Mouse (Mus musculus) E14TG2a.4 (cell line): ENCODE data around the gene Actrt2.

ENCODE experiments used
- H3K27me3 ChIP-seq: 2 replicates; pipeline ENCODE4 v1.6.1; 2014; ENCODE audit warnings: low read length, control low read depth; ENCODE audit not compliant: insufficient read depth
- H3K36me3 ChIP-seq: 2 replicates; pipeline ENCODE4 v1.6.1; 2014; ENCODE audit warnings: low read length, control low read depth; ENCODE audit not compliant: insufficient read depth
- H3K4me1 ChIP-seq: replicated peaks from 2 replicates; pipeline ENCODE4 v1.6.1; 2014; ENCODE audit warnings: low read depth, low read length, control low read depth
- H3K4me3 ChIP-seq: replicated peaks from 2 replicates; pipeline ENCODE4 v1.5.1; 2014; ENCODE audit warnings: mild to moderate bottlenecking, low read length
- H3K9me3 ChIP-seq: 2 replicates; pipeline ENCODE4 v1.6.1; 2014; ENCODE audit warnings: low read length, control low read depth
- CTCF ChIP-seq: conservative IDR thresholded peaks from 2 replicates; pipeline ENCODE4 v1.5.1; 2014; ENCODE audit warnings: low read length
- NANOG ChIP-seq: IDR thresholded peaks from 2 replicates; pipeline ENCODE4 v1.6.1; 2014; ENCODE audit warnings: borderline replicate concordance, low read length, mixed read lengths
- POU5F1 ChIP-seq: IDR thresholded peaks from 2 replicates; pipeline ENCODE4 v1.6.1; 2014; ENCODE audit warnings: low read length, borderline replicate concordance

The Actrt2 gene

GRCm38 (mm10) chr4:154696552-154696951 lies 28.9 kb upstream of the Actrt2 start:
- H3K36me3 ChIP-seq = no peaks in the 10 kb centered on the region
- H3K27me3 ChIP-seq = peaks cover 27% of the 10 kb centered on the region
- H3K9me3 ChIP-seq = no peaks in the 10 kb centered on the region
- no peak overlapping the region for H3K4me3 ChIP-seq
- TF ChIP-seq CTCF (0 out of 2 replicates have a peak, but pooled peaks have one; percentile 3), NANOG (no peak)
- H3K4me1 ChIP-seq = no peaks in the 10 kb centered on the region

GRCm38 (mm10) chr4:154696146-154696545 lies 28.5 kb upstream of the Actrt2 start:
- TF ChIP-seq NANOG = no peak
- no peak for TF ChIP-seq POU5F1
- TF ChIP-seq CTCF = no peak
- no peaks in the 10 kb centered on the region for H3K36me3 ChIP-seq
- no peaks in the 10 kb centered on the region for H3K9me3 ChIP-seq
- no peak overlapping the region for H3K4me3 ChIP-seq
- H3K4me1 ChIP-seq = no peaks in the 10 kb centered on the region
- peaks cover 27% of the 10 kb centered on the region for H3K27me3 ChIP-seq

- no peak overlapping the region for H3K4me3 ChIP-seq
- H3K4me1 ChIP-seq = no peaks in the 10 kb centered on the region
- TF ChIP-seq CTCF = no peak
- TF ChIP-seq NANOG = no peak
- no peaks in the 10 kb centered on the region for H3K36me3 ChIP-seq
- no peaks in the 10 kb centered on the region for H3K9me3 ChIP-seq
- H3K27me3 ChIP-seq = peaks cover 24% of the 10 kb centered on the region
Observed at GRCm38 (mm10) chr4:154694361-154694760, 26.7 kb upstream of the Actrt2 start.

GRCm38 (mm10) chr4:154693348-154694015 lies 25.8 kb upstream of the Actrt2 start:
- TF ChIP-seq POU5F1 = no peak
- TF ChIP-seq CTCF = no peak
- no peak for TF ChIP-seq NANOG
- H3K36me3 ChIP-seq = no peaks in the 10 kb centered on the region
- no peak overlapping the region for H3K4me3 ChIP-seq
- no peaks in the 10 kb centered on the region for H3K9me3 ChIP-seq
- H3K4me1 ChIP-seq = no peaks in the 10 kb centered on the region
- peaks cover 17% of the 10 kb centered on the region for H3K27me3 ChIP-seq

GRCm38 (mm10) chr4:154683068-154683752 lies 15.5 kb upstream of the Actrt2 start:
- peak overlapping the region; percentile 39 for H3K4me3 ChIP-seq
- H3K27me3 ChIP-seq = peaks cover 5% of the 10 kb centered on the region; the same call in 1 of the 2 replicates
- no peaks in the 10 kb centered on the region for H3K36me3 ChIP-seq
- H3K4me1 ChIP-seq = peaks cover 60% of the 10 kb centered on the region
- TF ChIP-seq CTCF (no peak), NANOG (no peak), POU5F1 (no peak)
- H3K9me3 ChIP-seq = peaks cover 14% of the 10 kb centered on the region

GRCm38 (mm10) chr4:154682311-154682710 lies 14.6 kb upstream of the Actrt2 start:
- TF ChIP-seq NANOG (no peak), CTCF (no peak), POU5F1 (no peak)
- Histone ChIP-seq H3K27me3 (no peaks in the 10 kb centered on the region), H3K4me1 (peaks cover 63% of the 10 kb centered on the region), H3K9me3 (peaks cover 10% of the 10 kb centered on the region; the same call in 1 of the 2 replicates), H3K36me3 (no peaks in the 10 kb centered on the region), H3K4me3 (peak overlapping the region; percentile 39; the same call in 1 of the 2 replicates)

GRCm38 (mm10) chr4:154675441-154676000 lies 7.9 kb upstream of the Actrt2 start:
- Histone ChIP-seq H3K9me3 (no peaks in the 10 kb centered on the region), H3K36me3 (no peaks in the 10 kb centered on the region), H3K4me1 (peaks cover 84% of the 10 kb centered on the region), H3K4me3 (0 out of 2 replicates have a peak overlapping the region, but pooled peaks have one; percentile 20), H3K27me3 (peaks cover 8% of the 10 kb centered on the region)
- no peak for TF ChIP-seq POU5F1
- no peak for TF ChIP-seq NANOG
- TF ChIP-seq CTCF = no peak

- no peaks in the 10 kb centered on the region for H3K9me3 ChIP-seq
- peak overlapping the region; percentile 35; the same call in 1 of the 2 replicates for H3K4me3 ChIP-seq
- peaks cover 80% of the 10 kb centered on the region for H3K4me1 ChIP-seq
- TF ChIP-seq POU5F1 = no peak
- TF ChIP-seq NANOG = no peak
- no peak for TF ChIP-seq CTCF
- peaks cover 8% of the 10 kb centered on the region for H3K27me3 ChIP-seq
- H3K36me3 ChIP-seq = no peaks in the 10 kb centered on the region
Observed at GRCm38 (mm10) chr4:154674966-154675365, 7.3 kb upstream of the Actrt2 start.

- peak overlapping the region; percentile 35; the same call in 1 of the 2 replicates for H3K4me3 ChIP-seq
- peaks cover 8% of the 10 kb centered on the region for H3K27me3 ChIP-seq
- no peaks in the 10 kb centered on the region for H3K9me3 ChIP-seq
- H3K36me3 ChIP-seq = no peaks in the 10 kb centered on the region
- H3K4me1 ChIP-seq = peaks cover 76% of the 10 kb centered on the region
- TF ChIP-seq POU5F1 (no peak), CTCF (peak; percentile 99)
Observed at GRCm38 (mm10) chr4:154674541-154674940, 6.9 kb upstream of the Actrt2 start.
